Mouse (Mus musculus) midbrain, embryonic 10.5 days (tissue): Measurements from ENCODE around the gene Ap2b1. TPM values are rescaled to one million over a fixed set of nuclear protein-coding genes. Genes with fewer than 3 reads are reported as not detected.

ENCODE experiments used
- DNase-seq: peaks from one replicate; pipeline ENCODE4 v3.0.0-alpha.2; 2017; ENCODE audit warnings: low spot score
- H3K27ac ChIP-seq: fragments of 300-500 bp; sonication (generic); replicated peaks from 2 replicates; pipeline ENCODE4 v1.5.1; 2016; ENCODE audit warnings: mild to moderate bottlenecking
- H3K27me3 ChIP-seq: fragments of 300-500 bp; sonication (generic); 2 replicates; pipeline ENCODE4 v1.6.1; 2016; ENCODE audit warnings: low read depth, mild to moderate bottlenecking; ENCODE audit not compliant: poor library complexity, severe bottlenecking
- H3K36me3 ChIP-seq: fragments of 300-500 bp; sonication (generic); 2 replicates; pipeline ENCODE4 v1.6.1; 2016; ENCODE audit warnings: mild to moderate bottlenecking, moderate library complexity
- H3K4me1 ChIP-seq: fragments of 300-500 bp; sonication (generic); 2 replicates; pipeline ENCODE4 v1.6.1; 2016
- H3K4me3 ChIP-seq: fragments of 300-500 bp; sonication (generic); 2 replicates; pipeline ENCODE4 v1.5.1; 2016; ENCODE audit warnings: mild to moderate bottlenecking, moderate library complexity
- H3K9me3 ChIP-seq: fragments of 300-500 bp; sonication (generic); replicated peaks from 2 replicates; pipeline ENCODE4 v1.6.1; 2016; ENCODE audit warnings: mild to moderate bottlenecking
- WGBS: fragments of 180-500 bp; shearing (Covaris S2); methylation state at CpG from one replicate; pipeline ENCODE4 v1.1.7; 2016; 5-methylcytosine and 5-hydroxymethylcytosine counted together
- polyA plus RNA-seq: library from polyadenylated mRNA; unstranded; fragments of >200 nt; fragmentation: Nextera tagmentation; extraction: Ambion mirVana; gene quantifications from 2 replicates; pipeline ENCODE4 v1.2.1, GENCODE M21; 2016

Ap2b1 gene
- polyA plus RNA-seq, 1 experiment from 2014 or later, result 73.5 TPM

GRCm38 (mm10) chr11:83286566-83286965 is 12.3 kb upstream of the Ap2b1 start, which contains the start of gene Slfn14:
TSS of gene Slfn14 (minus strand) at chr11:83286726.
- DNase-seq, result no peak
- Histone ChIP-seq H3K27me3 (no peaks in the 10 kb centered on the region), H3K4me3 (no peak within 1 kb of the TSS), H3K36me3 (no peaks in the 10 kb centered on the region), H3K9me3 (no peaks in the 10 kb centered on the region), H3K4me1 (peaks cover 6% of the 10 kb centered on the region), H3K27ac (no peak within 1 kb of the TSS)
- WGBS, result 65% methylated on average over 1 of the region's 1 CpGs

GRCm38 (mm10) chr11:83289036-83289435 is 9.8 kb upstream of the Ap2b1 start:
- Histone ChIP-seq H3K4me3 (no peak overlapping the region), H3K36me3 (no peaks in the 10 kb centered on the region), H3K4me1 (peaks cover 26% of the 10 kb centered on the region), H3K27me3 (no peaks in the 10 kb centered on the region), H3K9me3 (no peaks in the 10 kb centered on the region), H3K27ac (no peak overlapping the region)
- 92% methylated on average over 5 of the region's 5 CpGs for WGBS
- no peak for DNase-seq

GRCm38 (mm10) chr11:83289633-83290032 is 9.2 kb upstream of the Ap2b1 start:
- Histone ChIP-seq H3K27me3 (no peaks in the 10 kb centered on the region), H3K4me3 (no peak overlapping the region), H3K9me3 (no peaks in the 10 kb centered on the region), H3K36me3 (peaks cover 4% of the 10 kb centered on the region; the same call in 1 of the 2 replicates), H3K4me1 (peaks cover 27% of the 10 kb centered on the region), H3K27ac (no peak overlapping the region)
- no peak for DNase-seq
- WGBS, result 83% methylated on average over 2 of the region's 2 CpGs

- Histone ChIP-seq H3K27me3 (no peaks in the 10 kb centered on the region), H3K9me3 (no peaks in the 10 kb centered on the region), H3K27ac (peak overlapping the region; percentile 93), H3K36me3 (peaks cover 24% of the 10 kb centered on the region), H3K4me1 (peaks cover 27% of the 10 kb centered on the region), H3K4me3 (peak overlapping the region; percentile 70)
- 0% methylated on average over 38 of the region's 38 CpGs for WGBS
- DNase-seq, result peak; percentile 95
Observed at GRCm38 (mm10) chr11:83291375-83292250, 7.2 kb upstream of the Ap2b1 start.

- no peaks in the 10 kb centered on the region for H3K9me3 ChIP-seq
- peaks cover 30% of the 10 kb centered on the region for H3K4me1 ChIP-seq
- H3K4me3 ChIP-seq, result peak overlapping the region; percentile 70
- peaks cover 30% of the 10 kb centered on the region for H3K36me3 ChIP-seq
- 4% methylated on average over 5 of the region's 5 CpGs for WGBS
- no peaks in the 10 kb centered on the region for H3K27me3 ChIP-seq
- DNase-seq, result no peak
- H3K27ac ChIP-seq, result peak overlapping the region; percentile 93
Observed at GRCm38 (mm10) chr11:83292251-83292587, 6.6 kb upstream of the Ap2b1 start.

- no peak for DNase-seq
- Histone ChIP-seq H3K36me3 (peaks cover 34% of the 10 kb centered on the region), H3K9me3 (no peaks in the 10 kb centered on the region), H3K4me1 (peaks cover 39% of the 10 kb centered on the region), H3K4me3 (peak overlapping the region; percentile 70), H3K27me3 (no peaks in the 10 kb centered on the region), H3K27ac (no peak overlapping the region)
- 92% methylated on average over 1 of the region's 1 CpGs for WGBS
Observed at GRCm38 (mm10) chr11:83293182-83293581, 5.6 kb upstream of the Ap2b1 start.

- Histone ChIP-seq H3K9me3 (no peaks in the 10 kb centered on the region), H3K4me1 (peaks cover 42% of the 10 kb centered on the region), H3K4me3 (no peak overlapping the region), H3K36me3 (peaks cover 34% of the 10 kb centered on the region), H3K27ac (no peak overlapping the region), H3K27me3 (no peaks in the 10 kb centered on the region)
- 91% methylated on average over 2 of the region's 2 CpGs for WGBS
- no peak for DNase-seq
Observed at GRCm38 (mm10) chr11:83294133-83294532, 4.7 kb upstream of the Ap2b1 start.

- Histone ChIP-seq H3K36me3 (peaks cover 34% of the 10 kb centered on the region), H3K27ac (peak overlapping the region; percentile 93), H3K9me3 (no peaks in the 10 kb centered on the region), H3K27me3 (no peaks in the 10 kb centered on the region), H3K4me3 (peak overlapping the region; percentile 85), H3K4me1 (peaks cover 45% of the 10 kb centered on the region)
- WGBS, result 75% methylated on average over 6 of the region's 6 CpGs
- no peak for DNase-seq
Observed at GRCm38 (mm10) chr11:83297816-83298215, 1.0 kb upstream of the Ap2b1 start.

GRCm38 (mm10) chr11:83299724-83300123 is 900 bp downstream of the Ap2b1 start:
- 92% methylated on average over 9 of the region's 9 CpGs for WGBS
- Histone ChIP-seq H3K4me3 (peak overlapping the region; percentile 85), H3K4me1 (peaks cover 48% of the 10 kb centered on the region), H3K36me3 (peaks cover 29% of the 10 kb centered on the region), H3K27ac (no peak overlapping the region), H3K9me3 (no peaks in the 10 kb centered on the region), H3K27me3 (no peaks in the 10 kb centered on the region)
- DNase-seq, result no peak

GRCm38 (mm10) chr11:83301431-83301831 is 2.6 kb downstream of the Ap2b1 start:
- no peak for DNase-seq
- Histone ChIP-seq H3K9me3 (no peaks in the 10 kb centered on the region), H3K4me3 (peak overlapping the region; percentile 80; the same call in 1 of the 2 replicates), H3K27me3 (no peaks in the 10 kb centered on the region), H3K27ac (no peak overlapping the region), H3K4me1 (peaks cover 51% of the 10 kb centered on the region), H3K36me3 (peaks cover 12% of the 10 kb centered on the region)
- 68% methylated on average over 2 of the region's 2 CpGs for WGBS

- H3K27me3 ChIP-seq, result no peaks in the 10 kb centered on the region
- peaks cover 50% of the 10 kb centered on the region for H3K4me1 ChIP-seq
- 8% methylated on average over 10 of the region's 10 CpGs for WGBS
- peaks cover 5% of the 10 kb centered on the region for H3K36me3 ChIP-seq
- peak overlapping the region; percentile 92 for H3K27ac ChIP-seq
- H3K4me3 ChIP-seq, result peak overlapping the region; percentile 80
- no peak for DNase-seq
- H3K9me3 ChIP-seq, result no peaks in the 10 kb centered on the region
Observed at GRCm38 (mm10) chr11:83302124-83302523, 3.3 kb downstream of the Ap2b1 start.

GRCm38 (mm10) chr11:83302526-83303251 is 3.9 kb downstream of the Ap2b1 start, which contains the start of gene Pex12:
TSS of gene Pex12 (minus strand) at chr11:83302586.
- under 1% methylated on average over 51 of the region's 51 CpGs for WGBS
- Histone ChIP-seq H3K36me3 (no peaks in the 10 kb centered on the region), H3K27me3 (no peaks in the 10 kb centered on the region), H3K4me3 (peak within 1 kb of the TSS; percentile 80), H3K27ac (peak within 1 kb of the TSS; percentile 92), H3K4me1 (peaks cover 44% of the 10 kb centered on the region), H3K9me3 (no peaks in the 10 kb centered on the region)
- peak; percentile 95 for DNase-seq

- Histone ChIP-seq H3K27ac (no peak overlapping the region), H3K9me3 (no peaks in the 10 kb centered on the region), H3K27me3 (no peaks in the 10 kb centered on the region), H3K4me1 (peaks cover 36% of the 10 kb centered on the region), H3K36me3 (peaks cover 10% of the 10 kb centered on the region), H3K4me3 (peak overlapping the region; percentile 80)
- WGBS, result 73% methylated on average over 5 of the region's 5 CpGs
- no peak for DNase-seq
Observed at GRCm38 (mm10) chr11:83303751-83304150, 4.9 kb downstream of the Ap2b1 start.
